Mouse (Mus musculus): Measurements from ENCODE around the gene Nmrk2.
"Not testable (repeated sequence)": the region's sequence is repeated elsewhere in the genome, so short reads cannot be mapped to it uniquely, and the experiment has no call there.

Nmrk2 gene

GRCm38 (mm10) chr10:81201807-81202758 is at the start of gene Nmrk2:
Nmrk2 (minus strand) TSS chr10:81202051.
- DNase-seq (ENCODE audit: low spot score in 2 of 2): no peak

GRCm38 (mm10) chr10:81249442-81249841 is 47.6 kb upstream of the Nmrk2 start:
- no peak for DNase-seq (ENCODE audit: low spot score in 2 of 2)

GRCm38 (mm10) chr10:81247804-81248203 is 46.0 kb upstream of the Nmrk2 start:
- no peak for DNase-seq (ENCODE audit: low spot score in 2 of 2)

GRCm38 (mm10) chr10:81245166-81245565 is 43.3 kb upstream of the Nmrk2 start:
- DNase-seq (ENCODE audit: low spot score in 2 of 2): no peak

- peak; percentile 79 to 80 for DNase-seq (ENCODE audit: low spot score in 2 of 2)
Measured at GRCm38 (mm10) chr10:81244595-81244994, 42.7 kb upstream of the Nmrk2 start.

- DNase-seq (ENCODE audit: low spot score in 2 of 2): no peak
Measured at GRCm38 (mm10) chr10:81244146-81244545, 42.3 kb upstream of the Nmrk2 start.

GRCm38 (mm10) chr10:81242021-81242420 is 40.2 kb upstream of the Nmrk2 start:
- DNase-seq (ENCODE audit: low spot score in 2 of 2): no peak

GRCm38 (mm10) chr10:81240876-81241275 is 39.0 kb upstream of the Nmrk2 start:
- DNase-seq (ENCODE audit: low spot score in 2 of 2): peak; percentile 60 to 79

GRCm38 (mm10) chr10:81238618-81239017 is 36.8 kb upstream of the Nmrk2 start:
- no peak for DNase-seq (ENCODE audit: low spot score in 2 of 2)

- no peak for DNase-seq (ENCODE audit: low spot score in 2 of 2)
Measured at GRCm38 (mm10) chr10:81236471-81237268, 34.8 kb upstream of the Nmrk2 start.

- DNase-seq (ENCODE audit: low spot score in 2 of 2): no peak
Measured at GRCm38 (mm10) chr10:81234206-81234605, 32.4 kb upstream of the Nmrk2 start.

GRCm38 (mm10) chr10:81233226-81233585 is 31.4 kb upstream of the Nmrk2 start:
- DNase-seq (ENCODE audit: low spot score in 2 of 2): no peak

GRCm38 (mm10) chr10:81232580-81233225 is 30.9 kb upstream of the Nmrk2 start, which contains the start of gene Zfr2:
Zfr2 (plus strand) TSS chr10:81233155.
- DNase-seq (ENCODE audit: low spot score in 2 of 2): peak; percentile 94

- DNase-seq (ENCODE audit: low spot score in 2 of 2): no peak
Measured at GRCm38 (mm10) chr10:81231436-81231835, 29.6 kb upstream of the Nmrk2 start.

GRCm38 (mm10) chr10:81230438-81231332 is 28.8 kb upstream of the Nmrk2 start, which contains the start of gene Atcay:
Atcay (minus strand) TSS chr10:81230833.
- peak; percentile 84 to 90 for DNase-seq (ENCODE audit: low spot score in 2 of 2)

GRCm38 (mm10) chr10:81229735-81230437 is 28.0 kb upstream of the Nmrk2 start:
- DNase-seq (ENCODE audit: low spot score in 2 of 2): peak; percentile 38 to 57

- not testable (repeated sequence) for DNase-seq (ENCODE audit: low spot score in 2 of 2)
Measured at GRCm38 (mm10) chr10:81223731-81224130, 21.9 kb upstream of the Nmrk2 start.

- no peak for DNase-seq (ENCODE audit: low spot score in 2 of 2)
Measured at GRCm38 (mm10) chr10:81221402-81222015, 19.7 kb upstream of the Nmrk2 start.

- DNase-seq (ENCODE audit: low spot score in 2 of 2): peak; percentile 43 to 50
Measured at GRCm38 (mm10) chr10:81217964-81218363, 16.1 kb upstream of the Nmrk2 start.

- not testable (repeated sequence) for DNase-seq (ENCODE audit: low spot score in 2 of 2)
Measured at GRCm38 (mm10) chr10:81217267-81217666, 15.4 kb upstream of the Nmrk2 start.

Data from frontal cortex, postnatal 36 days (tissue).